Mouse (Mus musculus) fibroblast of lung, adult 2 months (primary cell): ENCODE measurements around the gene Utp14a.

Experiments used
- DNase-seq: peaks from one replicate; pipeline ENCODE4 v3.0.0-alpha.2; 2011; ENCODE audit warnings: low read depth

Utp14a gene

DNA sequence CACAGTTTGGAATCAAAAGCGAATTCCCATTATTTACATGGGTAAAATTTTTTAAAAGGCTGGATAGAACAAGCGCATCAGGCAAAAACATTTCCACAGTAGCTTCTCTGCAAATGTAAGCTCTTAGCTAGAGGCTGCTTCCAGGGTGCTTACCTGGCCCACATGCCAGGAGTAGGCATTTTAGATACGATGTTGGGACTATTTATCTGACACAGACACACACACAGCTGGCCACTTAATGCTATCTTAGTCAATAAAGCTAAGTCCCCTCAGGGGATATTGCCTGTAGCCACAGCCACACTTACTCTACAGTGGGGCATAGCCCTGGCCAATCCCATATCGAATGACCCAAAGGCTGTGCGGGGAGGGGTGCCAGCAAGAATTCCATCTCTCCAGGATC is 55.1 kb downstream of the Utp14a start:
- DNase-seq: no peak

- DNase-seq: peak; percentile 36
Observed at GRCm38 (mm10) chrX:48314530-48315079, 57.9 kb downstream of the Utp14a start.

DNA sequence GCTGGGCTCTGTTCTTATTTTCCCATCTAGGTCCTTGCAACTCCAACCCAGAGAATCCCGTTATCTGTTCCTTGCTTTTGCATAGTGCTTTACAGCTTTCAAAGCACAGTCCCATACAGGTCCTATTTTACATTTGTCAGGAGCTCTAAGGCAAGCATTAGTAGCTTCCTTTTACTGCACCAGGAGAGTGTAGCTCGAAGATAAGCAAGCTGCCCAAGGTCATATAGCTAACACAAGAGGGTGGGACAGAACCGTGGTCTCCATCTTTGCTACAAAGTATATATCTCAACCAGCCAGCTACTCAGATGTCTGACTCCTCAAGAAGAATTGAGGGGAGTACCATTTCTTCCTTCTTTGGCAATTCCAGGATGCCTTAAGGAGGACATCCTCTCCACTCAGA is 60.8 kb downstream of the Utp14a start:
- DNase-seq: no peak

DNA sequence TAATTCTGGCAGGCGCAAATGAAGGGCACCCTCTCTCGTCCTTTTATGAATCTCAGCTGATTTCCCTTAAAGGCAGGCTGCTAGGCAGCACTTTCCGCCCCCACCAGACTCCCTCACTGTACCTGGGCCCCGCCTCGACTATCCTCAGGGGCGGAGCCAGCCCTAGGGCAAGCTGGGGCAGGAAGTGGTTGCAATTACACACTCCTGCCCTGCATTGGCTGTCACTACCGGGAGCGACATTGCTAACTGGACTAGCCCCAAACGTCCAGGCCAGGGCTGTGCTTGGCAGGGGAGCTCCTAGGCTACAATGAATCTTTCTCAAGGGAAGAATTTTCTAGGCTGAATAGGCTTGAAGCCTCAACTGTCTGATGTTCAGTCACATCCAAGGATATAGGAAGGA is 61.5 kb downstream of the Utp14a start:
- no peak for DNase-seq
